In the genomic region with DNA sequence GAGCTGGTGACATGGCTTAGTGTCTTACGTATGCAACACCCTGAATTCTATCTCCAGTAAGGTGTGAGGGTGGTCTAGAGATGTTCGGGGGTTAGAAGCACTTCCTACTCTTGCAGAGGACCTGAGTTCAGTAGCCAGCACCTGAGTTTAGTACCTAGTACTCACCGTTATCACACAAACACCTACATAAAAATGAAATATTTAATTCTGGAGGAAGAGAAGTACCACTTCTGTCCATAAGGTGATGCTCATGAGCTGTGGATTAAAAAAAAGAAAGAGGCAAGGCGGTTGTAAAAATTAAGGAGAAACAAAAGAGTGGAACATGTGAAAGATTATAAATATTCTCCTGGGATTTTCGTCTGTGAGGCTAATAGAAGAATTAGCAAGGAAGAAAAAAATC, we compare ENCODE assay signal across 9 mouse cellular contexts. TPM values are rescaled to one million over a fixed set of nuclear protein-coding genes. Genes with fewer than 3 reads are reported as not detected.
DNase-seq lines count a peak whose midpoint lies in the region; ATAC-seq and TF ChIP-seq lines count a peak whose summit lies in the region.
"Had no signal": no experiment of that assay in that cellular context is flagged by ENCODE, and none has a peak within 500 bp of the region (broad histone marks: within the 10 kb centered on the region; RNA-seq: fewer than 3 reads in every experiment).

No protein-coding gene starts in this region.

- TF ChIP-seq POLR2A in CH12.LX (IDR thresholded peaks at IDR 0.05; ENCODE audit: low read depth, low read length): no peak

- H3K4me2 ChIP-seq in CH12.LX (ENCODE audit: insufficient read depth, low read depth, poor library complexity, severe bottlenecking): no peak overlapping the region
- no peak overlapping the region for H3K4me2 ChIP-seq in embryonic facial prominence, embryonic 14.5 days (ENCODE audit: low read depth, low read length)
- no peak overlapping the region for H3K4me2 ChIP-seq in neural tube, embryonic 12.5 days (replicated peaks)

- no peaks in the 10 kb centered on the region for H3K36me3 ChIP-seq in CH12.LX (replicated peaks in 1 of 2; ENCODE audit: control insufficient read depth in 1 of 2, insufficient read depth in 1 of 2, low read length in 1 of 2)
- no peaks in the 10 kb centered on the region for H3K36me3 ChIP-seq in embryonic facial prominence, embryonic 14.5 days (ENCODE audit: control insufficient read depth, insufficient read depth, low read length)
- no peaks in the 10 kb centered on the region for H3K36me3 ChIP-seq in limb, embryonic 10.5 days
- H3K36me3 ChIP-seq in neural tube, embryonic 12.5 days: no peaks in the 10 kb centered on the region
- H3K36me3 ChIP-seq: stomach, embryonic 15.5 days had no signal

- WGBS in embryonic facial prominence, embryonic 14.5 days: 39% methylated on average over 5 of the region's 5 CpGs
- WGBS in limb, embryonic 10.5 days: 41% methylated on average over 5 of the region's 5 CpGs
- WGBS in neural tube, embryonic 12.5 days: 32% methylated on average over 5 of the region's 5 CpGs

- in situ Hi-C loops in CH12.LX (cut with MboI; ENCODE audit: low pct_ligation_motif_present, low pct_unique_long_range_greater_than_20kb, low sequenced_read_pairs): loop anchor here (5.0 kb wide), 1 partner anchor 66 kb away; no protein-coding TSS in a partner anchor

- dilution Hi-C loops in CH12.LX (cut with MboI; ENCODE audit: extremely low pct_ligation_motif_present, extremely low pct_unique_long_range_greater_than_20kb, low sequenced_read_pairs): no loop called here

- TF ChIP-seq RAD21 in CH12.LX (IDR thresholded peaks at IDR 0.05; ENCODE audit: low read depth, low read length): peak; percentile 92

- no peak overlapping the region for H3K27ac ChIP-seq in gastrocnemius, adult 2 months
- no peak overlapping the region for H3K27ac ChIP-seq in CH12.LX (ENCODE audit: insufficient read depth, low read depth)
- H3K27ac ChIP-seq in embryonic facial prominence, embryonic 14.5 days (replicated peaks; ENCODE audit: low read depth, low read length): peak overlapping the region; percentile 83
- H3K27ac ChIP-seq in limb, embryonic 10.5 days: peak overlapping the region; percentile 82; the same call in 1 of the 2 replicates
- H3K27ac ChIP-seq in neural tube, embryonic 12.5 days: peak overlapping the region; percentile 34; the same call in 1 of the 2 replicates

- intact Hi-C loops in gastrocnemius, adult 2 months (cut with DNase I): loop anchor here (2.0 kb wide), 1 partner anchor 62 kb away; no protein-coding TSS in a partner anchor

- no peak for ATAC-seq in embryonic facial prominence, embryonic 14.5 days (ENCODE audit: low read depth)
- ATAC-seq in neural tube, embryonic 12.5 days (ENCODE audit: low FRiP score, low read depth): no peak

- H3K4me3 ChIP-seq in gastrocnemius, adult 2 months: no peak overlapping the region
- no peak overlapping the region for H3K4me3 ChIP-seq in CH12.LX (replicated peaks in 1 of 3; ENCODE audit: low read depth in 2 of 3, low read length in 2 of 3, poor library complexity in 1 of 3)
- H3K4me3 ChIP-seq in embryonic facial prominence, embryonic 14.5 days (ENCODE audit: low read depth, low read length): no peak overlapping the region
- no peak overlapping the region for H3K4me3 ChIP-seq in limb, embryonic 10.5 days
- H3K4me3 ChIP-seq in neural tube, embryonic 12.5 days: no peak overlapping the region

- H3K79me2 ChIP-seq in CH12.LX (replicated peaks; ENCODE audit: control insufficient read depth, extremely low read depth, insufficient read depth, poor library complexity, severe bottlenecking): no peaks in the 10 kb centered on the region

- TF ChIP-seq EP300 in CH12.LX (IDR thresholded peaks at IDR 0.05; ENCODE audit: low read length): no peak

- TF ChIP-seq CTCF in gastrocnemius, adult 2 months (IDR thresholded peaks at IDR 0.05): peak; percentile 84
- TF ChIP-seq CTCF in CH12.LX (conservative IDR thresholded peaks at IDR 0.05 in 1 of 2, IDR thresholded peaks at IDR 0.05 in 1 of 2; ENCODE audit: low read depth in 2 of 2, low read length in 2 of 2): peak; percentile 77 to 93

- peaks cover 0 to 4% of the 10 kb centered on the region in 2 experiments; a peak in 2 of 4 replicates for H3K4me1 ChIP-seq in CH12.LX (ENCODE audit: control insufficient read depth in 1 of 2, insufficient read depth in 2 of 2)
- H3K4me1 ChIP-seq in embryonic facial prominence, embryonic 14.5 days (ENCODE audit: control insufficient read depth, insufficient read depth, low read length): peaks cover 12% of the 10 kb centered on the region; the same call in 1 of the 2 replicates
- peaks cover 39% of the 10 kb centered on the region for H3K4me1 ChIP-seq in limb, embryonic 10.5 days
- H3K4me1 ChIP-seq in neural tube, embryonic 12.5 days: peaks cover 15% of the 10 kb centered on the region; the same call in 1 of the 2 replicates

- H3K27me3 ChIP-seq in CH12.LX (replicated peaks): peaks cover 28% of the 10 kb centered on the region
- H3K27me3 ChIP-seq in embryonic facial prominence, embryonic 14.5 days (replicated peaks; ENCODE audit: control insufficient read depth, insufficient read depth, low read length): peaks cover 3% of the 10 kb centered on the region; the same call in 1 of the 2 replicates
- H3K27me3 ChIP-seq in limb, embryonic 10.5 days (ENCODE audit: low read depth, poor library complexity, severe bottlenecking): no peaks in the 10 kb centered on the region
- no peaks in the 10 kb centered on the region for H3K27me3 ChIP-seq in neural tube, embryonic 12.5 days (replicated peaks)
- H3K27me3 ChIP-seq: stomach, embryonic 15.5 days had no signal

- DNase-seq in gastrocnemius, adult 2 months: no peak
- no peak for DNase-seq in gastrocnemius, postnatal 10 days
- DNase-seq in CH12.LX (ENCODE audit: extremely low read depth): peak; percentile 27
- DNase-seq in embryonic facial prominence, embryonic 14.5 days (ENCODE audit: low spot score): no peak
- no peak for DNase-seq in limb, embryonic 10.5 days (ENCODE audit: low spot score)
- DNase-seq in left cerebral cortex, adult 11 months (ENCODE audit: low spot score): no peak
- no peak for DNase-seq in testis, postnatal 14 days (ENCODE audit: low spot score)

- H3K9me3 ChIP-seq in CH12.LX (replicated peaks; ENCODE audit: low read length): no peaks in the 10 kb centered on the region
- H3K9me3 ChIP-seq in embryonic facial prominence, embryonic 14.5 days (ENCODE audit: control insufficient read depth, low read length): no peaks in the 10 kb centered on the region
- no peaks in the 10 kb centered on the region for H3K9me3 ChIP-seq in limb, embryonic 10.5 days (replicated peaks)
- H3K9me3 ChIP-seq in neural tube, embryonic 12.5 days: no peaks in the 10 kb centered on the region
- H3K9me3 ChIP-seq: stomach, embryonic 15.5 days had no signal

- H3K9ac ChIP-seq in CH12.LX (ENCODE audit: insufficient read depth, low read depth): no peak overlapping the region
- H3K9ac ChIP-seq in embryonic facial prominence, embryonic 14.5 days (ENCODE audit: low read depth, low read length): no peak overlapping the region
- no peak overlapping the region for H3K9ac ChIP-seq in neural tube, embryonic 12.5 days
- H3K9ac ChIP-seq: stomach, embryonic 15.5 days had no signal

TF ChIP-seq in CH12.LX, 34 proteins besides CTCF, POLR2A, EP300 and RAD21:
- TF ChIP-seq PAX5 (IDR thresholded peaks at IDR 0.05; ENCODE audit: low read length) (no peak), UBTF (IDR thresholded peaks at IDR 0.05; ENCODE audit: low read depth, low read length) (no peak), ZNF384 (IDR thresholded peaks at IDR 0.05; ENCODE audit: low read depth, low read length) (peak; percentile 78), JUN (IDR thresholded peaks at IDR 0.05; ENCODE audit: insufficient read depth, low read depth, low read length) (no peak), ZC3H11A (IDR thresholded peaks at IDR 0.05; ENCODE audit: low read depth, low read length) (peak; percentile 76), SMC3 (IDR thresholded peaks at IDR 0.05; ENCODE audit: low read depth, low read length) (peak; percentile 92)

RNA-seq across cellular contexts. Expression of a gene that starts 2.1 kb away (rescaled TPM):
- under 1 TPM in 1 of 2 experiments, not detected in 1; 0.99 TPM for total RNA-seq in gastrocnemius, adult 2 months (2021)
- total RNA-seq in gastrocnemius, postnatal 10 days (2021): 1 to 10 TPM; 2.1 to 2.6 TPM
- total RNA-seq in CH12.LX (2012; rRNA removed) (not detected in 2 replicates), CH12.LX (2014; rRNA removed) (not detected in 2 replicates)
- polyA plus RNA-seq in CH12.LX (2012; ENCODE audit: insufficient read length, low read depth): not detected in 2 replicates
- polyA plus RNA-seq in embryonic facial prominence, embryonic 14.5 days (2014; fragmentation: Nextera tagmentation; extraction: Ambion mirVana): 10.5 and 15.9 TPM in 2 replicates
- polyA plus RNA-seq in limb, embryonic 10.5 days (2016; fragmentation: Nextera tagmentation; extraction: Ambion mirVana): 39.4 and 49.3 TPM in 2 replicates
- polyA plus RNA-seq in neural tube, embryonic 12.5 days (2016; fragmentation: Nextera tagmentation; extraction: Ambion mirVana): 78.8 and 89.6 TPM in 2 replicates

RNA-seq across cellular contexts. Expression of a gene that starts 9.1 kb away (rescaled TPM):
- 10 to 100 TPM; 24.3 to 35.4 TPM for total RNA-seq in gastrocnemius, adult 2 months (2021)
- 100 to 1,000 TPM; 115 to 141 TPM for total RNA-seq in gastrocnemius, postnatal 10 days (2021)
- total RNA-seq in CH12.LX (2012; rRNA removed): 0.13 and 0.42 TPM in 2 replicates
- 0.15 TPM in 1 of 2 replicates, not detected in the other for total RNA-seq in CH12.LX (2014; rRNA removed)
- 0.16 TPM in 1 of 2 replicates, not detected in the other for polyA plus RNA-seq in CH12.LX (2012; ENCODE audit: insufficient read length, low read depth)
- polyA plus RNA-seq in embryonic facial prominence, embryonic 14.5 days (2014; fragmentation: Nextera tagmentation; extraction: Ambion mirVana): 70.7 and 98.8 TPM in 2 replicates
- 0.30 and 0.51 TPM in 2 replicates for polyA plus RNA-seq in limb, embryonic 10.5 days (2016; fragmentation: Nextera tagmentation; extraction: Ambion mirVana)
- 1.6 and 2.1 TPM in 2 replicates for polyA plus RNA-seq in neural tube, embryonic 12.5 days (2016; fragmentation: Nextera tagmentation; extraction: Ambion mirVana)

RNA-seq across cellular contexts. Expression of a gene that starts 57.1 kb away (rescaled TPM):
- not detected for total RNA-seq in gastrocnemius, adult 2 months (2021)
- not detected for total RNA-seq in gastrocnemius, postnatal 10 days (2021)
- total RNA-seq in CH12.LX (2012; rRNA removed) (5.4 and 6.4 TPM in 2 replicates), CH12.LX (2014; rRNA removed) (41.1 TPM in 2 replicates)
- polyA plus RNA-seq in CH12.LX (2012; ENCODE audit: insufficient read length, low read depth): 33.3 and 36.6 TPM in 2 replicates
- polyA plus RNA-seq in embryonic facial prominence, embryonic 14.5 days (2014; fragmentation: Nextera tagmentation; extraction: Ambion mirVana): 0.13 and 0.16 TPM in 2 replicates
- 0.28 TPM in 1 of 2 replicates, not detected in the other for polyA plus RNA-seq in limb, embryonic 10.5 days (2016; fragmentation: Nextera tagmentation; extraction: Ambion mirVana)
- 0.08 and 0.29 TPM in 2 replicates for polyA plus RNA-seq in neural tube, embryonic 12.5 days (2016; fragmentation: Nextera tagmentation; extraction: Ambion mirVana)

Comparison
In these comparisons a context has a peak if more than half of its experiments do, and no peak if none do; other contexts are left out.
1. H3K27ac ChIP-seq: peak in embryonic facial prominence, embryonic 14.5 days (single experiment), limb, embryonic 10.5 days (single experiment) and neural tube, embryonic 12.5 days (single experiment); none in gastrocnemius, adult 2 months (single experiment) and CH12.LX (single experiment).
2. RNA of a gene that starts 9.1 kb away (polyA plus RNA-seq): 70.7 to 98.8 TPM in embryonic facial prominence, embryonic 14.5 days; 1.6 to 2.1 TPM in neural tube, embryonic 12.5 days, 0.30 to 0.51 TPM in limb, embryonic 10.5 days and 0.16 TPM in CH12.LX; every median in the first group is over 10 times any median in the second.
3. RNA of a gene that starts 57.1 kb away (polyA plus RNA-seq): 33.3 to 36.6 TPM in CH12.LX; 0.08 to 0.29 TPM in neural tube, embryonic 12.5 days, 0.13 to 0.16 TPM in embryonic facial prominence, embryonic 14.5 days and 0.28 TPM in limb, embryonic 10.5 days; every median in the first group is over 10 times any median in the second.